Mouse (Mus musculus) kidney, embryonic 14.5 days (tissue): ENCODE measurements at regions not wholly inside any gene's neighbourhood (a gene's known extent, or its start where the extent isn't known, plus 50 kb on each side); places are given as distances from the start of the nearest gene placed in this dataset.
"Not testable (repeated sequence)": the region's sequence is repeated elsewhere in the genome, so short reads cannot be mapped to it uniquely, and the experiment has no call there.

Experiments used
- ATAC-seq: fragments of 200-750 bp; cut with Nextera tagmentation; 2 replicates; pipeline ENCODE4 v1.8.0; 2017; ENCODE audit warnings: moderate number of reproducible peaks, mild to moderate bottlenecking, moderate TSS enrichment, moderate library complexity; ENCODE audit not compliant: low FRiP score, low TSS enrichment
- H3K27ac ChIP-seq: fragments of 300-500 bp; sonication (generic); 2 replicates; pipeline ENCODE4 v1.5.1; 2014; ENCODE audit warnings: low read depth, mild to moderate bottlenecking, low read length, moderate library complexity, mixed read lengths
- H3K27me3 ChIP-seq: fragments of 300-500 bp; sonication (generic); 2 replicates; pipeline ENCODE4 v1.6.1; 2014; ENCODE audit warnings: mild to moderate bottlenecking, low read length; ENCODE audit not compliant: control insufficient read depth, insufficient read depth
- H3K36me3 ChIP-seq: fragments of 300-500 bp; sonication (generic); 2 replicates; pipeline ENCODE4 v1.6.1; 2014; ENCODE audit warnings: low read length, mixed read lengths; ENCODE audit not compliant: control insufficient read depth, insufficient read depth
- H3K4me1 ChIP-seq: fragments of 300-500 bp; sonication (generic); 2 replicates; pipeline ENCODE4 v1.6.1; 2014; ENCODE audit warnings: low read length, mixed read lengths; ENCODE audit not compliant: control insufficient read depth, insufficient read depth
- H3K4me2 ChIP-seq: fragments of 300-500 bp; sonication (generic); replicated peaks from 2 replicates; pipeline ENCODE4 v1.6.1; 2014; ENCODE audit warnings: low read depth, mild to moderate bottlenecking, low read length
- H3K4me3 ChIP-seq: fragments of 300-500 bp; sonication (generic); 2 replicates; pipeline ENCODE4 v1.5.1; 2014; ENCODE audit warnings: mild to moderate bottlenecking, low read length
- H3K9ac ChIP-seq: fragments of 300-500 bp; sonication (generic); 2 replicates; pipeline ENCODE4 v1.6.1; 2014; ENCODE audit warnings: low read depth, mild to moderate bottlenecking, low read length, moderate library complexity
- H3K9me3 ChIP-seq: fragments of 300-500 bp; sonication (generic); 2 replicates; pipeline ENCODE4 v1.6.1; 2016; ENCODE audit warnings: low read length; ENCODE audit not compliant: control insufficient read depth
- WGBS: fragments of 180-500 bp; shearing (Covaris S2); extraction: QIAGEN DNeasy Blood & Tissue Kit; methylation state at CpG from one replicate; pipeline ENCODE4 v1.1.7; 2014; 5-methylcytosine and 5-hydroxymethylcytosine counted together

DNA sequence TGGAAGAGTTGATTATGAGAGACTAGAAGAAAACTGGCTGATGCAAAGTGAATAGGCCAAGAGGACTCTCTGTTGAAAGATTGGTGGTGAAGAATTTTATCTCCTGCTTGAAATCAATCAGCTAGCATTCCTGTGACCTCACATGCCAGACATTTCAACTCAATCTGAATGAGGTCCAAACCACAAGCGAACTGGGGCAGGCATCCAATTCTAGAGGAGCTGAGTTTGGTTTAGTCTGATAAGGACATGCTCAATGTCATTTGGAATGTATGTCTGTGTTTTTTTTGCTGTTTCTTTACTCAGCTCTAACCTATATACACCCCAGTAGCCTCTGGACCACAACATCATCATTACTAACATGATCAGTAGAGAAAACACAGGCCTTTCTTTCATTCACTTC, 401.4 kb downstream of the 1190002N15Rik start:
- H3K4me3 ChIP-seq: no peak overlapping the region
- H3K4me2 ChIP-seq: no peak overlapping the region
- H3K9ac ChIP-seq: no peak overlapping the region
- ATAC-seq: no peak
- H3K36me3 ChIP-seq: no peaks in the 10 kb centered on the region
- WGBS: 82% methylated on average over 1 of the region's 1 CpGs
- H3K27me3 ChIP-seq: no peaks in the 10 kb centered on the region
- no peak overlapping the region for H3K27ac ChIP-seq
- H3K4me1 ChIP-seq: no peaks in the 10 kb centered on the region
- no peaks in the 10 kb centered on the region for H3K9me3 ChIP-seq

DNA sequence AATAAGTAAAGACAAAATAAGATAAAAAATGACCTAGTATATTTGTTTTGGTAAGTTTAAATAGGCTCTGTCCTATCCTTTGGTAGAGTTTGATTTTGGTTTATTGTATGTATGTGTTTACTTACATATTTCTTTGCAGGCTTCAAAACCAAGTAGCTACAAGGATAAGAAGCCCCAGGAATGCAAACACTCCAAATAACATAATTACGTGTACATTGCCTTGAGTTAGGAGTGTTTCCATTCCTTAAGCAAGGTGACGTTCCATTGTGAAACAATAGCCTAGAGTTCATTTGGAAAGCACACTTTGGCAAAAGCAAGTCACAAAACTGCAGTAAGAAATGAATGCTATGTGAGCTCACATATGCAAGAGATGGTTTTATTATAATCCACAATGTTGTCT, 404.2 kb downstream of the 1190002N15Rik start:
- H3K4me2 ChIP-seq: no peak overlapping the region
- no peaks in the 10 kb centered on the region for H3K36me3 ChIP-seq
- no peaks in the 10 kb centered on the region for H3K4me1 ChIP-seq
- no peaks in the 10 kb centered on the region for H3K27me3 ChIP-seq
- H3K9me3 ChIP-seq: no peaks in the 10 kb centered on the region
- H3K27ac ChIP-seq: no peak overlapping the region
- no peak overlapping the region for H3K9ac ChIP-seq
- ATAC-seq: no peak
- no peak overlapping the region for H3K4me3 ChIP-seq
- WGBS: 93% methylated on average over 2 of the region's 2 CpGs

DNA sequence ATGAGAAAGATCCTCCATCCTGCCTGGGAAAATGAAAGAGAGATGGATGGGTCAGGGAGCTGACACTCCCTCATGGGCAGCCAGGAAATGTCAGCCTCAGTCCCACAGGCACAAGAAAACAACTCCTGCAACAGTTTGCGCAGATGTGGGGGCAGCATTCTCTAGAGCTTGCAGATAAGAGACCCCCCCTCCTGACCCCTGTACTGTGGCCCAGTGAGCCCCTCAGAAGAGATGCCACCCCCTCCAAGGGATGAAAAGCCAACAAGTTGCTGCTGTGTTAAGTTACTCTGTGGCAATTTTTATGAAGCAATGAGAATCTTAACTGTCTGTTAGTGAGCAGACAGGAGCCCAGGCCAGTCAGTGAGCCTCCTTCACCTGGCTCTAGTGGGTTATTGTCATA, 406.5 kb downstream of the 1190002N15Rik start:
- 26% methylated on average over 1 of the region's 1 CpGs for WGBS
- Histone ChIP-seq H3K9me3 (no peaks in the 10 kb centered on the region), H3K27ac (no peak overlapping the region), H3K36me3 (no peaks in the 10 kb centered on the region), H3K9ac (no peak overlapping the region), H3K4me3 (no peak overlapping the region), H3K4me2 (no peak overlapping the region), H3K27me3 (no peaks in the 10 kb centered on the region), H3K4me1 (no peaks in the 10 kb centered on the region)
- ATAC-seq: peak; percentile 39; the same call in 1 of the 2 replicates

DNA sequence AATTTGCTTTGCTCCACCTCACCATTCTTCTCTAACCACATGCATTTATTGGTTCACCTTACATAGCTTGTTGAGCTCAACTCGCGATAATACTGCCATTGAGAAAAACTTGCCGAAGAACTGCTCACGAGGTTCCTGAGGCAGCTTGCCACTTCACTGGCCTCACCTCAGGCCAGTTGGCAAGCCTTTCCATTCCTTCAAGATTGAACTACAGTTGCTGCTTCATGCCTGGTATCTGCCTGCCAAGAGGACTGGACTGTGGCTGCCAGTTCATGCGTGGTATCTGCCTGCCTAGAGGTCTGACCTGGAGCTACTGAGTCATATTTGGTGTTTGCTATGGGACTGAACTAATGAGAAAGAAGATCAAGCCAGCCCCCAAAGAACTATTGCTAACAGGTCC, 420.9 kb downstream of the 1190002N15Rik start:
- ATAC-seq: no peak
- 93% methylated on average over 5 of the region's 5 CpGs for WGBS

DNA sequence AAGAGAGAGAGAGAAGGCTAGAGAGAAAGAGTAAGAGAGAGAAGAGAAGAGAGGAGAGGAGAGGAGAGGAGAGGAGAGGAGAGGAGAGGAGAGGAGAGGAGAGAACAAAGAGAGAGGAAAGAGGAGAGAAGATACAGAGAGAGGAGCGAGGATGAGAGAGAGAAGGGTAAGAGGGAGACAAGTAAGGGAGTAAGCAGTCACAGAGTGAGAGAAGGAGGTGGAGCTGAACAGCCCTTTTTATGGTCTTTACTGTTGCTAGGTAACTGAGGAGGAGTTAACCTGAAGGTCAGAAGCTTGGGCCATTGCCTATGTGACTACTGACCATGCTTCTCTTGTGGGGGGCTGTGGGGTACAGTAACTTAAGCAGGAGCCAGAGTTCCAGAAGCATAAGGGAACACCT, 430.2 kb downstream of the 1190002N15Rik start:
- peak; percentile 53; the same call in 1 of the 2 replicates for ATAC-seq
- not testable (repeated sequence) for H3K27ac ChIP-seq, H3K27me3 ChIP-seq, H3K9ac ChIP-seq, H3K36me3 ChIP-seq, H3K4me1 ChIP-seq, H3K4me3 ChIP-seq, H3K4me2 ChIP-seq, H3K9me3 ChIP-seq
- 41% methylated on average over 1 of the region's 1 CpGs for WGBS

More for the DNA sequence above, 420.9 kb downstream of the 1190002N15Rik start:
- Histone ChIP-seq H3K9me3 (no peaks in the 10 kb centered on the region), H3K27ac (no peak overlapping the region), H3K4me1 (no peaks in the 10 kb centered on the region), H3K4me3 (no peak overlapping the region), H3K9ac (no peak overlapping the region), H3K27me3 (no peaks in the 10 kb centered on the region), H3K36me3 (no peaks in the 10 kb centered on the region), H3K4me2 (no peak overlapping the region)

DNA sequence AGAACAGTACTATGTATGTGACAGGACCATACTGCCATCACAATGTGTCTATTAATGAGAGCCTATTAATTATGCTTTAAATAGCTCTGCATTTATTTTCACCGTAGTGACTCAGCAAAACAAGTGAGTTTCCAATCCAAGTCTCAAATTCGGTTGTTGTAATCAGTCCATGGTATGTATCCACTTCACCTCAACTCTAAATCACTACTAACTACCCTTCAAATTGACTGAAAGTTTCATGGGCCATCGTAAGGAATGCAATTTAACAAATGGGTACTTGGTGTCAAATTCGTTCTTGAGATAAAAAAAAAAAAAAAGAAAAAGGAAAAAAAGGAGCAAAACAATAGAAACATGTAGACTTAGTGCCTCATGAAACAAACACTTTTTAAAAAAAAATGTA, 433.2 kb downstream of the 1190002N15Rik start:
- Histone ChIP-seq H3K9ac (no peak overlapping the region), H3K4me3 (no peak overlapping the region), H3K9me3 (no peaks in the 10 kb centered on the region), H3K27ac (no peak overlapping the region), H3K4me2 (no peak overlapping the region), H3K4me1 (no peaks in the 10 kb centered on the region; the same call in 1 of the 2 replicates), H3K27me3 (no peaks in the 10 kb centered on the region), H3K36me3 (no peaks in the 10 kb centered on the region)
- WGBS: 29% methylated on average over 4 of the region's 4 CpGs
- peak; percentile 58; the same call in 1 of the 2 replicates for ATAC-seq

DNA sequence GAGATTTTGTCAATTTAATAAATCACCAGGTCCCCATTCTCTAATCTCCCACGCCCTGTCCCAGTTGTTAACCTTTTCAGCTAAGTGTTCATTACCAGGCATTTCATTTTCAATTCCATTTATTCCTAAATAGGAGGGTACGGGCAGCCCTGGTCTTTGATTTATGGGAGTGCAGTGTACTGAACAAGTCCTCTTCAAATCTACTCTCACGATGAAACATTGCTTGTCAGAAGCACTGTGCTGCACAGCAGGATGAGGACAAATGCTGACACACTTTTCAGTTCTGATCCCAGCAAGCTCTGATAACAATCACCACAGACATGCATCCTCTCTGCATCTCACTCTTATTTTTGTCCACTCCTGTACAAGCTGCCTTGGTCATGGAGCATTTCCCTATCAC, 435.9 kb downstream of the 1190002N15Rik start:
- Histone ChIP-seq H3K4me1 (no peaks in the 10 kb centered on the region; the same call in 1 of the 2 replicates), H3K4me3 (no peak overlapping the region), H3K27me3 (no peaks in the 10 kb centered on the region), H3K9ac (no peak overlapping the region), H3K4me2 (no peak overlapping the region), H3K36me3 (no peaks in the 10 kb centered on the region), H3K27ac (no peak overlapping the region), H3K9me3 (no peaks in the 10 kb centered on the region)
- WGBS: 23% methylated on average over 3 of the region's 3 CpGs
- ATAC-seq: peak; percentile 47; the same call in 1 of the 2 replicates

DNA sequence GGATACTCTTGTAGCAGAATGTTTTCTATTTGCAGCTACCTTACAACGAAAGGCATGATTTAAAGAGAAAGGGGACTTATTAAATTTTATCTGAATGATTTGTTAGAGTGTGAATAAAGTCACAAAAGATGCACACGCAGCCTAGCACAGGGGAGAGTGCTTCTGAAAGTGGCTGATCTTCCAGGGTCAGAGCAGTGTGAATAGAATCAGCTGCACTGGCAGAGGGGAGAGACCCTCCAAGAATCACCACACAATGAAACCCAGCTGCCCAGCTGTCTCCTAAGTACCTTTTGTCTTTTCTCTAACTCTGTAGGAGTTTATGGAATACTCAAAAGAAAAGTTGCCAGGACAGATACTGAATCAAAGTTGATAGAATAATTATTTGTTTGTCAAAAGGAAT, 443.1 kb downstream of the 1190002N15Rik start:
- no peak for ATAC-seq
- H3K36me3 ChIP-seq: no peaks in the 10 kb centered on the region
- H3K4me3 ChIP-seq: no peak overlapping the region
- no peak overlapping the region for H3K9ac ChIP-seq
- no peak overlapping the region for H3K4me2 ChIP-seq
- no peaks in the 10 kb centered on the region for H3K4me1 ChIP-seq
- H3K27me3 ChIP-seq: no peaks in the 10 kb centered on the region
- H3K27ac ChIP-seq: no peak overlapping the region
- whole genome bisulfite sequencing: 75% methylated on average over 2 of the region's 2 CpGs
- H3K9me3 ChIP-seq: no peaks in the 10 kb centered on the region

DNA sequence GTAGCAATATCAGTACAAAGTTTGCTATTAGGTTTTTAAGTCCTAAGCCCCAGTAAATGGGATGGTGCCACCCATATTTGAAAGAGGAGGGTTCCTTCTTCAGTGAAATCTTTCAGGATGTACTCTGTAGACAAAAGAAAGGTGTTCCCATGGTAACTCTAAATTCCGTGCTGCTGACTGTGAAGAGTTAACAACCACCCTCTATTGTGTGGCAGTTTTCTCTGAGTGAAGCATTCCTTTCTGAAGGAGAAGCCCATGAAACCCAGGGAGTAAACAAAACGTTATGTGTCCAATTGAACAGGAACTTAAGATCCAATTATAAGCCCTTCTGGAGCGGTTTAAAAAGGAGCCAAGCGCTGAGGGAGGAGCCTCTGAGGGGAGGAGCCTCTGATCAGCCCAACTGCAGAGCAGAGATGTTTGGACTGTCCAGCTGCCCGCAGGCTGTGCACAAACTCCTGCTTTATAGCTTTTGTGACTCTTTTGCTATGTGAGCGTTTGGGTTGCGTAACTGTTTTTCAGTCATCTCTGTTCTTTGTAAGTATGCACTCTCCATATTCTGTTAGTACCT, 446.1 kb downstream of the 1190002N15Rik start:
- Histone ChIP-seq H3K4me1 (no peaks in the 10 kb centered on the region), H3K9me3 (no peaks in the 10 kb centered on the region), H3K27ac (no peak overlapping the region), H3K4me2 (no peak overlapping the region), H3K36me3 (no peaks in the 10 kb centered on the region), H3K4me3 (no peak overlapping the region), H3K9ac (no peak overlapping the region), H3K27me3 (no peaks in the 10 kb centered on the region)
- 71% methylated on average over 7 of the region's 7 CpGs for WGBS
- no peak for ATAC-seq
